Mouse (Mus musculus) cerebellum, adult 9-10 months (tissue): ENCODE measurements around the gene Ptbp1.
A peak's percentile ranks its signal among the peaks of the same experiment; 100 is the strongest.

Experiments
- DNase-seq: peaks from one replicate; pipeline ENCODE4 v3.0.0; 2022

Ptbp1 gene

GRCm38 (mm10) chr10:79834769-79835398, 19.3 kb upstream of the Ptbp1 start:
- DNase-seq = peak; percentile 72

- DNase-seq = no peak
Observed at GRCm38 (mm10) chr10:79836918-79837317, 17.3 kb upstream of the Ptbp1 start.

GRCm38 (mm10) chr10:79838151-79838550, 16.1 kb upstream of the Ptbp1 start:
- no peak for DNase-seq

GRCm38 (mm10) chr10:79840091-79840490, 14.1 kb upstream of the Ptbp1 start:
- no peak for DNase-seq

GRCm38 (mm10) chr10:79840644-79841551, 13.3 kb upstream of the Ptbp1 start:
- DNase-seq = peak; percentile 72

- DNase-seq = no peak
Observed at GRCm38 (mm10) chr10:79842322-79842721, 11.9 kb upstream of the Ptbp1 start.

GRCm38 (mm10) chr10:79843476-79843875, 10.8 kb upstream of the Ptbp1 start:
- no peak for DNase-seq

GRCm38 (mm10) chr10:79846553-79846952, 7.7 kb upstream of the Ptbp1 start:
- no peak for DNase-seq

- no peak for DNase-seq
Observed at GRCm38 (mm10) chr10:79849941-79850628, 4.1 kb upstream of the Ptbp1 start.

- DNase-seq = no peak
Observed at GRCm38 (mm10) chr10:79851653-79852052, 2.6 kb upstream of the Ptbp1 start.

- peak; percentile 67 for DNase-seq
Observed at GRCm38 (mm10) chr10:79852107-79852789, 2.0 kb upstream of the Ptbp1 start.

- DNase-seq = no peak
Observed at GRCm38 (mm10) chr10:79852827-79853226, 1.4 kb upstream of the Ptbp1 start.

- DNase-seq = peak; percentile 91
Observed at GRCm38 (mm10) chr10:79853392-79853791, 835 bp upstream of the Ptbp1 start.

GRCm38 (mm10) chr10:79854801-79855541, 744 bp downstream of the Ptbp1 start:
- DNase-seq = peak; percentile 76

- peak; percentile 77 for DNase-seq
Observed at GRCm38 (mm10) chr10:79855558-79856184, 1.4 kb downstream of the Ptbp1 start.

GRCm38 (mm10) chr10:79856280-79856679, 2.1 kb downstream of the Ptbp1 start:
- DNase-seq = peak; percentile 50

- peak; percentile 39 for DNase-seq
Observed at GRCm38 (mm10) chr10:79856704-79857451, 2.7 kb downstream of the Ptbp1 start.

GRCm38 (mm10) chr10:79857452-79857811, 3.2 kb downstream of the Ptbp1 start:
- DNase-seq = peak; percentile 68

- peak; percentile 38 for DNase-seq
Observed at GRCm38 (mm10) chr10:79857894-79858293, 3.7 kb downstream of the Ptbp1 start.

- peak; percentile 75 for DNase-seq
Observed at GRCm38 (mm10) chr10:79858416-79859074, 4.3 kb downstream of the Ptbp1 start.
